Mouse (Mus musculus) limb, embryonic 14.5 days (tissue): ENCODE data around the gene Chic1. TPM values are rescaled to one million over a fixed set of nuclear protein-coding genes. Genes with fewer than 3 reads are reported as not detected.

ENCODE experiments used
- ATAC-seq: fragments of 200-750 bp; cut with Nextera tagmentation; 2 replicates; pipeline ENCODE4 v1.8.0; 2017; ENCODE audit warnings: low read depth, moderate number of reproducible peaks, moderate TSS enrichment; ENCODE audit not compliant: low FRiP score
- DNase-seq: peaks from one replicate; pipeline ENCODE4 v3.0.0-alpha.2; 2015; ENCODE audit warnings: low spot score
- H3K27ac ChIP-seq: fragments of 300-500 bp; sonication (generic); replicated peaks from 2 replicates; pipeline ENCODE4 v1.5.1; 2014; ENCODE audit warnings: low read depth, mild to moderate bottlenecking, low read length, moderate library complexity, mixed read lengths
- H3K27me3 ChIP-seq: fragments of 300-500 bp; sonication (generic); 2 replicates; pipeline ENCODE4 v1.6.1; 2014; ENCODE audit warnings: low read length, mixed read lengths; ENCODE audit not compliant: control insufficient read depth, insufficient read depth
- H3K36me3 ChIP-seq: fragments of 300-500 bp; sonication (generic); 2 replicates; pipeline ENCODE4 v1.6.1; 2014; ENCODE audit warnings: mild to moderate bottlenecking, low read length, moderate library complexity, mixed read lengths; ENCODE audit not compliant: control insufficient read depth, insufficient read depth
- H3K4me1 ChIP-seq: fragments of 300-500 bp; sonication (generic); 2 replicates; pipeline ENCODE4 v1.6.1; 2014; ENCODE audit warnings: antibody characterized with exemption, low read length, mixed read lengths; ENCODE audit not compliant: control insufficient read depth, insufficient read depth
- H3K4me2 ChIP-seq: fragments of 300-500 bp; sonication (generic); replicated peaks from 2 replicates; pipeline ENCODE4 v1.6.1; 2014; ENCODE audit warnings: low read depth, mild to moderate bottlenecking, low read length, moderate library complexity; ENCODE audit not compliant: severe bottlenecking
- H3K4me3 ChIP-seq: fragments of 300-500 bp; sonication (generic); replicated peaks from 2 replicates; pipeline ENCODE4 v1.5.1; 2014; ENCODE audit warnings: low read length
- H3K9ac ChIP-seq: fragments of 300-500 bp; sonication (generic); 2 replicates; pipeline ENCODE4 v1.6.1; 2014; ENCODE audit warnings: mild to moderate bottlenecking, low read depth, low read length, moderate library complexity; ENCODE audit not compliant: severe bottlenecking
- H3K9me3 ChIP-seq: fragments of 300-500 bp; sonication (generic); 2 replicates; pipeline ENCODE4 v1.6.1; 2016; ENCODE audit warnings: low read length; ENCODE audit not compliant: control insufficient read depth
- POLR2A ChIP-seq: fragments of 200-500 bp; IDR thresholded peaks from 2 replicates; pipeline ENCODE4 v1.8.0; 2012; ENCODE audit warnings: inconsistent platforms, mild to moderate bottlenecking, moderate library complexity, borderline replicate concordance; ENCODE audit not compliant: insufficient read depth, insufficient read length; ENCODE audit errors: extremely low read depth
- whole genome bisulfite sequencing: fragments of 180-500 bp; shearing (Covaris S2); extraction: QIAGEN DNeasy Blood & Tissue Kit; methylation state at CpG from one replicate; pipeline ENCODE4 v1.1.7; 2014; 5-methylcytosine and 5-hydroxymethylcytosine counted together
- polyA plus RNA-seq, 2 experiments: library from polyadenylated mRNA; depleted of rRNA in 1 of 2; stranded (reverse) in 1 of 2; unstranded in 1 of 2; fragments of >200 nt; fragmentation: Nextera tagmentation in 1 of 2; extraction: Ambion mirVana in 1 of 2; gene quantifications; 2 replicates each; pipeline versions ENCODE4 v1.2.1 to v1.2.3; 2012 to 2014

Gene Chic1
- polyA plus RNA-seq, 2 experiments, result 2.0 to 3.2 TPM

DNA sequence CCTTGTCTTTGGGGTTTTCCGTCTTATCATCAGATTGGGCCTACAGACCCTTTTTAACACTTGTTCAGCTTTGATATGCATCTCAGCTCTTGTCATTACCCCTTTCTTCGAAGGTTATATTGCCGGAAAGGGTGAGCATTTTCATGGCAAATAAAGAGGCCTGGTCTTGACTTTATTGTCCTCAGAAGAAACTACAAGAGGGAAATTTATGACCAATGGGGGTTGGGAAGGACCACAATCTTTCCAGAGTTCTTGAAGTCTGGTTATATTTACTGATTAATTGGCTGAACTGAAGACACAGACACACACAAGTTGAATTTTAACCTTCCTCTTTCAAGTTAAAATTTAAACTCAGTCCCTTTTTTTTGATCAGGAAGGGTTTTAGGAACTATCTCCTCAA lies 30.4 kb upstream of the Chic1 start:
- Histone ChIP-seq H3K9me3 (no peaks in the 10 kb centered on the region), H3K27ac (no peak overlapping the region), H3K36me3 (no peaks in the 10 kb centered on the region), H3K27me3 (peaks cover 25% of the 10 kb centered on the region), H3K4me2 (no peak overlapping the region), H3K9ac (no peak overlapping the region), H3K4me1 (no peaks in the 10 kb centered on the region), H3K4me3 (no peak overlapping the region)
- WGBS, result 49% methylated on average over 3 of the region's 3 CpGs
- TF ChIP-seq POLR2A, result no peak
- no peak for DNase-seq
- no peak for ATAC-seq

DNA sequence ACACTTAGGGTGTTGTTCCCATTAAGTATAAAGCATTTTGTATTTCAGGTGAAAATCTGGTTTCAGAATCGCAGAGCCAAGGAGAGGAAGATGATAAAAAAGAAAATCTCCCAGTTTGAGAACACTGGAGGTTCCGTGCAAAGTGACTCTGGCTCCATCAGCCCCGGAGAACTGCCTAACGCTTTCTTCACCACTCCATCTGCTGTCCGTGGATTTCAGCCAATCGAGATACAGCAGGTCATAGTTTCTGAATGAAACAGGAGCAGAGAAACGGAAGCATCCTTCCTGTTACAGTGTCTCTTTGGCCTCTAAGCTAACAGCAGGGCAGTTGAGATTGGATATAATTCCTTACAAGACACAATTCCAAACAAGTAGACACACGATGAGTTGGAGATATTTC lies 26.9 kb upstream of the Chic1 start:
- 74% methylated on average over 8 of the region's 8 CpGs for WGBS
- Histone ChIP-seq H3K27ac (no peak overlapping the region), H3K36me3 (no peaks in the 10 kb centered on the region), H3K4me3 (no peak overlapping the region), H3K27me3 (no peaks in the 10 kb centered on the region; the same call in 1 of the 2 replicates), H3K9me3 (no peaks in the 10 kb centered on the region), H3K4me2 (no peak overlapping the region), H3K9ac (no peak overlapping the region), H3K4me1 (no peaks in the 10 kb centered on the region)
- TF ChIP-seq POLR2A, result no peak
- ATAC-seq, result no peak
- DNase-seq, result no peak

DNA sequence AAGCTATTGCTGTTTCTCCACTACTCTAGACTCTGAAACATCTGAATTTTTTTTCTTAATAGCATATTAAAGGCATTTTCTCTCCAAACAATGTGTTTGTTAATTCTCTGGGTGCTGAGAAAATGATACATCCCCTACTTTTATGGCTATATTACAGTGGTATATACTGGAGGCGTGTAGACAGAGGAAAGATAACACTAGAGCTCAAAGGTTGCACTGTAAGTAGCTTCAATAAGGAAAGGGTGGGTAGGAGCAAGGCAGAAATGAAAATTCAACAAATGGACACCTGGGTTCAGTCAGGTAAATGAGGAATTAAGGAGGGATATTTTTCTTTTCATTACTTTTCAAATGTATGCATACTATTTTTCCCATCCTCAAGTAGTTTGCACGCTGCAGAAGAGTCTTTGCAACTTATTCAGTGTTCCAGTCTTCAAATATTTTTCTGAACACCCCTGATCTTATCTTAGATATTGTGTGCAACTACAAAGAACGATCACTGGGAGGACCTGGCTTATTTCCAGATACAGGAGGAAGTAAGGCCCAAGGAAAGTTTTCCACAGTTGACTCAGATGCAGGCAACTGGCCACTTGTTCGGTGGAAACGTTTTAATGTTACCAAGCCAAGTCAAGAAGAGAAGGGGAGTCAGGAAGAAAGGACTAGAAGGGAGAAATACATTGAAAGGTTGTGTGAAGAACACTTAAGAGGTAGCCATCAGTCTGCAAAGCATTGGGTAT lies 25.0 kb upstream of the Chic1 start:
- H3K4me3 ChIP-seq, result no peak overlapping the region
- no peaks in the 10 kb centered on the region for H3K9me3 ChIP-seq
- TF ChIP-seq POLR2A, result no peak
- H3K36me3 ChIP-seq, result no peaks in the 10 kb centered on the region
- H3K9ac ChIP-seq, result no peak overlapping the region
- no peaks in the 10 kb centered on the region; the same call in 1 of the 2 replicates for H3K27me3 ChIP-seq
- no peak for ATAC-seq
- no peak overlapping the region for H3K27ac ChIP-seq
- no peak overlapping the region for H3K4me2 ChIP-seq
- WGBS, result 70% methylated on average over 5 of the region's 5 CpGs
- no peaks in the 10 kb centered on the region for H3K4me1 ChIP-seq
- no peak for DNase-seq

GRCm38 (mm10) chrX:103341369-103342113 lies 14.7 kb upstream of the Chic1 start:
- Histone ChIP-seq H3K4me2 (no peak overlapping the region), H3K27ac (no peak overlapping the region), H3K4me3 (no peak overlapping the region), H3K36me3 (no peaks in the 10 kb centered on the region), H3K9me3 (no peaks in the 10 kb centered on the region), H3K9ac (no peak overlapping the region), H3K4me1 (no peaks in the 10 kb centered on the region), H3K27me3 (peaks cover 3% of the 10 kb centered on the region; the same call in 1 of the 2 replicates)
- ATAC-seq (no peak), DNase-seq (no peak)
- no peak for TF ChIP-seq POLR2A
- 72% methylated on average over 3 of the region's 3 CpGs for WGBS

DNA sequence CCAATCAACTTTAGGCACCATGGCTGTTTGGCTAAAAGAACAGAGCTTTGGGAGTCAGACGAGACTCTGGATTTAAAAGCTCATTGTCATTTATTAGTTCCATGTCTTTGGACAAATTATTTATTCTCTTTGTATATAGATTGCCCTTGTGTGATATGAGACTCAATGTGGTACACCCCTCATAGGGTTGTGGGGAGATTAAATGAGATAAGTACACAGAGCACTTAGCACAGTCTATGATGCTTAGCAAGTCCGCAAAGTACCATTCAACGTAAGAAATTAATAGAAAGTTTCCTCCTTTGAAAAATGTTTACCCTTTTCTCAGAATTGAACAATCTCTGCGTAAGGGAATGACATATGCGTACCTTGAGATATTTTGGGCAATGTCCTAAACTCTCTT lies 492 bp upstream of the Chic1 start:
- 46% methylated on average over 5 of the region's 5 CpGs for WGBS
- Histone ChIP-seq H3K4me3 (peak overlapping the region; percentile 54), H3K9ac (0 out of 2 replicates have a peak overlapping the region, but pooled peaks have one; percentile 63), H3K36me3 (no peaks in the 10 kb centered on the region), H3K4me2 (peak overlapping the region; percentile 45; the same call in 1 of the 2 replicates), H3K9me3 (no peaks in the 10 kb centered on the region), H3K27ac (no peak overlapping the region), H3K27me3 (peaks cover 9% of the 10 kb centered on the region; the same call in 1 of the 2 replicates), H3K4me1 (no peaks in the 10 kb centered on the region)
- DNase-seq (no peak), ATAC-seq (no peak)
- TF ChIP-seq POLR2A, result no peak
